Mouse (Mus musculus) neural tube, embryonic 15.5 days (tissue): ENCODE measurements around the gene Rffl. TPM values are rescaled to one million over a fixed set of nuclear protein-coding genes. Genes with fewer than 3 reads are reported as not detected.

Experiments
- ATAC-seq: fragments of 200-750 bp; cut with Nextera tagmentation; 2 replicates; pipeline ENCODE4 v1.8.0; 2017; ENCODE audit warnings: mild to moderate bottlenecking, moderate TSS enrichment, moderate library complexity; ENCODE audit not compliant: low FRiP score
- H3K27ac ChIP-seq: fragments of 300-500 bp; sonication (generic); replicated peaks from 2 replicates; pipeline ENCODE4 v1.5.1; 2015; ENCODE audit warnings: mild to moderate bottlenecking, inconsistent platforms
- H3K27me3 ChIP-seq: fragments of 300-500 bp; sonication (generic); replicated peaks from 2 replicates; pipeline ENCODE4 v1.6.1; 2015; ENCODE audit warnings: inconsistent platforms
- H3K36me3 ChIP-seq: fragments of 300-500 bp; sonication (generic); 2 replicates; pipeline ENCODE4 v1.6.1; 2015; ENCODE audit warnings: inconsistent platforms
- H3K4me1 ChIP-seq: fragments of 300-500 bp; sonication (generic); 2 replicates; pipeline ENCODE4 v1.6.1; 2015; ENCODE audit warnings: inconsistent platforms
- H3K4me2 ChIP-seq: fragments of 300-500 bp; sonication (generic); 2 replicates; pipeline ENCODE4 v1.6.1; 2015; ENCODE audit warnings: inconsistent platforms, mild to moderate bottlenecking, moderate library complexity
- H3K4me3 ChIP-seq: fragments of 300-500 bp; sonication (generic); replicated peaks from 2 replicates; pipeline ENCODE4 v1.5.1; 2015; ENCODE audit warnings: mild to moderate bottlenecking, inconsistent platforms
- H3K9ac ChIP-seq: fragments of 300-500 bp; sonication (generic); replicated peaks from 2 replicates; pipeline ENCODE4 v1.6.1; 2015; ENCODE audit warnings: mild to moderate bottlenecking, inconsistent platforms
- H3K9me3 ChIP-seq: fragments of 300-500 bp; sonication (generic); replicated peaks from 2 replicates; pipeline ENCODE4 v1.6.1; 2016; ENCODE audit warnings: inconsistent platforms
- WGBS: fragments of 180-500 bp; shearing (Covaris S2); methylation state at CpG from one replicate; pipeline ENCODE4 v1.1.7; 2015; ENCODE audit warnings: mixed read lengths; 5-methylcytosine and 5-hydroxymethylcytosine counted together
- polyA plus RNA-seq: library from polyadenylated mRNA; unstranded; fragments of >200 nt; fragmentation: Nextera tagmentation; extraction: Ambion mirVana; gene quantifications from 2 replicates; pipeline ENCODE4 v1.2.1, GENCODE M21; 2015

The Rffl gene
- polyA plus RNA-seq, result 3.8 and 6.9 TPM in 2 replicates

DNA sequence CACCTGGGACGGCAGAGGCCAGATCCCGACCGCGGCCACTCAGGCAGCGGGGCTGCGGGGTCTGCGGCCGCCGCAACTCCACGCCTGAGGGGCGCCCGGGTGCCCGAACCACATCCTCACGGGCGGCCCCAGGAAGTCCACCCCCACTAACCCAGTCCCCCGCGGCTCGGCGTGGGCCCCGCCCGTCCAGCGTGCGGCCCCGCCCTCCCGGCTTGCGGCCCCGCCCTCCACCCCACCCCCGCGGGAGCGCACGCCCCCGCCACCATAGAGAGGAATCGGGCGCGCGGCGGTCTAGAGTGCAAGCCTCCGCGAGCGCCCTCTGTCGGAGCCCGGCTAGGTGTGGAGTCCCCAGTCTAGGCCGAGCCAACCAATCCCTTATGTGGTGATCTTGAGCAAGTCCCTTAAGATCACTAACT is at the start of gene Rffl:
Gene Rffl, minus strand, starts transcription at position 180 of the 416 bp plus-strand sequence.
- Histone ChIP-seq H3K9ac (peak within 1 kb of the TSS; percentile 72), H3K27ac (0 out of 2 replicates have a peak within 1 kb of the TSS, but pooled peaks have one; percentile 42), H3K4me3 (peak within 1 kb of the TSS; percentile 76), H3K4me2 (peak within 1 kb of the TSS; percentile 87), H3K36me3 (no peaks in the 10 kb centered on the region), H3K9me3 (no peaks in the 10 kb centered on the region), H3K4me1 (peaks cover 16% of the 10 kb centered on the region), H3K27me3 (no peaks in the 10 kb centered on the region)
- peak; percentile 94 for ATAC-seq
- WGBS, result 2% methylated on average over 37 of the region's 43 CpGs

DNA sequence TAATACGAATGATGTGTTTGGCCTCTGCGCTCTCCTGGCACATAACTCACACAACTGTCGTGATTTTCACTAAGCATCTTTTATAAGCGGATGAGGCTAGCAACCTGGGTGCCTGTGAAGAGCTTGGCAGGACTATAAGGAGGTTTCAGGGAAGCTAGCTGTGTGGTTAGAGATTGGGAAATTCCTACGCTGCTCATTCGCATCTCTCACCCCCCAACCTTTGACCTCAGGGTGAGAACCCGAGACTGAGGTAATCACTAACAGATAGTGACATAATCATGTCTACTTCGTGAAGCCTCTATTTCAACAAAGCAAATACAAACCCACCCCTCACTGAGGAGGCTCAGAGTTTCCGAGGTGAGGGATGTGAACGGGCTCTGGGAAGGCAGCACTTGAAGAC is 49.8 kb upstream of the Rffl start:
- H3K27ac ChIP-seq, result no peak overlapping the region
- H3K27me3 ChIP-seq, result peaks cover 11% of the 10 kb centered on the region; the same call in 1 of the 2 replicates
- H3K9me3 ChIP-seq, result no peaks in the 10 kb centered on the region
- H3K4me3 ChIP-seq, result no peak overlapping the region
- H3K4me1 ChIP-seq, result no peaks in the 10 kb centered on the region
- no peak overlapping the region for H3K4me2 ChIP-seq
- ATAC-seq, result no peak
- WGBS, result 75% methylated on average over 10 of the region's 10 CpGs
- no peak overlapping the region for H3K9ac ChIP-seq
- H3K36me3 ChIP-seq, result no peaks in the 10 kb centered on the region

DNA sequence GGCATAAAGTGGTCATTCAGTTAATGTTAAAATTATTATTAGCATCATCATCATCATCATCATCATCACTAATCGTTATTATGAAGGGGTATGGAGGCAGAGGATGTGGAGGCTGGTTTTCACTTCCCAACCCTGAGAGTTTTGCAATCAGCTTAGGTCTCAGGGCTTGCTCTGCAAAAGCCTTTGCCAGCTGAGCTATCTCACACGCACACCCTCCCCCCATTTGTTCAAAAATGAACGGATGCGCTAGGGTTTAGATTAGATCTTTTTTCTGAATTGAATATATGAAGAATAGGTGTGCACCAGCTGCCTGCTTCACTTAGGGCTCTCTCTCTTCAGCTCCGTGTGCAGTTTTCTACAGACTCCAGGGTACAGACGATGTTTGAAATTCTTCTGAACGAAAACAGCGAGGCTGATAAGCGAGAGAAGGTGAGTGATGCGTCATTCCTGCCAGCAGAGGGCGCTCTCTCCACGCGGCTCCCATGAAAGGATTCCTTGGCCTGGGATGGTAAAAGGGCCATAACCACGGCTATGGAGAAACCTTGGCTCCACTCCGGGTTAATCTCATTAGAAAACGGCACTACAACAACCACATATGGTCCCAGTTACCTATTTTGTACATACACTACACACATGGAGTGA is 43.8 kb upstream of the Rffl start:
- H3K9ac ChIP-seq, result 0 out of 2 replicates have a peak overlapping the region, but pooled peaks have one; percentile 22
- 9% methylated on average over 16 of the region's 16 CpGs for WGBS

DNA sequence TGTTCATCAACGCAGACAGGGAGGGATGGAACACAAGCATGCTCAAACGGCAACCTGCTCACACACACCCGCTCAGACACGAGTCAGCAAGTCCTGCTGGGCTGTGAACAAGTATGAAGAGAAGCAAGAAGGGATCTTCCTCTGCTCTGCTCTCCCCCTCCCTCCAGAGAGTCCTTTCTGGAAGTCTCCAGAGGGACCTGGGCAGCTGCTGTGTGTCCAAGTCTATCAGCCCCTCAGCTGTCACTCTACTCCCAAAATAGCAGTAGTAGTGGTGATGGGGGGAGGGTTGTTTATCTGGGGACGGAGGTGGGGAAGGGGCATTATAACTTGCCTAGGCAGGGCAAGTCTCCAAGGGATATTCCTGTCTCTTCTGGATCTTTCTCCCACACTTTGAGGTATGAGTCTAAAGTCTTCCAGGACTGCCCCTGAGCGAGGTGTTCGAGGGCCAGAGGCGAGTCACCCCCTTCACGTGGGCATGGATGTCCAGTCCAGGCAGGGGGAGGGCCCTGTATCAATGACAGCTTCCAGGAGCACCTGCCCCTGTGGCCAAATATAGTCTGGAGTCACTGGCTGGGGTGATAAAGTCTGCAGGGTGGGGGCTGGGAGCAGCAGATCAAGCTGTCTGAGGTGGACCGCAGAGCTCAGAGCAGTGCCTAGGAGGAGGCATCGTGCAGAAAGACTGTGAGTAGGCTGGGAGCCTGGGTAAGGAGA is 39.8 kb upstream of the Rffl start:
- H3K4me3 ChIP-seq, result no peak overlapping the region
- H3K9me3 ChIP-seq, result no peaks in the 10 kb centered on the region
- no peak overlapping the region for H3K27ac ChIP-seq
- H3K36me3 ChIP-seq, result peaks cover 7% of the 10 kb centered on the region
- no peak for ATAC-seq
- peaks cover 19% of the 10 kb centered on the region for H3K4me1 ChIP-seq
- 82% methylated on average over 11 of the region's 11 CpGs for WGBS
- peaks cover 16% of the 10 kb centered on the region; the same call in 1 of the 2 replicates for H3K27me3 ChIP-seq
- no peak overlapping the region for H3K9ac ChIP-seq
- no peak overlapping the region for H3K4me2 ChIP-seq

More for the DNA sequence above, 43.8 kb upstream of the Rffl start:
- H3K27ac ChIP-seq, result no peak overlapping the region
- H3K9me3 ChIP-seq, result no peaks in the 10 kb centered on the region
- H3K4me2 ChIP-seq, result peak overlapping the region; percentile 48
- H3K27me3 ChIP-seq, result peaks cover 12% of the 10 kb centered on the region; the same call in 1 of the 2 replicates
- H3K4me1 ChIP-seq, result no peaks in the 10 kb centered on the region
- no peaks in the 10 kb centered on the region for H3K36me3 ChIP-seq
- 0 out of 2 replicates have a peak, but pooled peaks have one; percentile 57 for ATAC-seq
- H3K4me3 ChIP-seq, result 0 out of 2 replicates have a peak overlapping the region, but pooled peaks have one; percentile 13

DNA sequence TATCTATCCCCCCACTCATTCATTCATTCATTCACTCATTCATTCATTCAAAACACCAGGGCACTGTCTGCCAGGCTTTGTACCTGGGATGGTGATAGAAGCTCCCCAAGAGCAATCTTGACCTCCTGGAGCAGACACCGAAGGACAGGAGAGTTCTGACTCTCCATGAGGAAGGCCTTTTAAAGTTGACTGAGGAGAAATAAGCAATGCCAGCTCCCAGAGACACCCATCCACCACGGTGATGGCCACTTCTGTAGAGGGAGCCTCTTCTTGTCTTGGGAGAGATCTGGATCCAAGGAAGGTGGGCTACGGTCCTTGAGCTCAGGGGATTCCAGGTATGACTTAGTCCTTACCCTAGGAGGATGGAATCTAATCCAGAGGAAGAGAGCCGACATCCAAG is 39.2 kb upstream of the Rffl start, which contains the start of gene Unc45b:
Gene Unc45b, plus strand, starts transcription at position 301 of the 400 bp plus-strand sequence.
- Histone ChIP-seq H3K4me2 (no peak within 1 kb of the TSS), H3K4me1 (peaks cover 19% of the 10 kb centered on the region), H3K9ac (no peak within 1 kb of the TSS), H3K27ac (no peak within 1 kb of the TSS), H3K36me3 (peaks cover 10% of the 10 kb centered on the region), H3K27me3 (peaks cover 13% of the 10 kb centered on the region; the same call in 1 of the 2 replicates), H3K4me3 (no peak within 1 kb of the TSS), H3K9me3 (no peaks in the 10 kb centered on the region)
- WGBS, result 88% methylated on average over 4 of the region's 4 CpGs
- ATAC-seq, result no peak

DNA sequence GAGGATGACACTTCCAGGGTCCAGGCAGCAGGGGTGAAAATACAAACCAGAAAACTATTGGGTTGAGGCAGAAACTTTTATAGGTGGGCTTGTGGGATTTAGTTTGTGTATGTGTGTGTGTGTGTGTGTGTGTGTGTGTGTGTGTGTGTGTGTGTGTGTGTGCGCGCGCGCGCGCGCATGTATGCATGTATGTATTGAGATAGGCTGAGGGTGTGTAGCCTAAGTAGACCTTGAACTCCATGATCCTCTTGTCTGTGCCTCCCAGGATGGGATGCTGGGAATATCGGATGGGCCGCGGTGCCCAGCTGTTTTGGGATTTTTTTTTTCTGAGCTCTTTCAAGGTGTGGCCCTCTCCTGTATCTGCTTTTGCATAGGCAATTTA is 37.6 kb upstream of the Rffl start:
- 43% methylated on average over 10 of the region's 10 CpGs for WGBS
- H3K4me3 ChIP-seq, result peak overlapping the region; percentile 83
- peak overlapping the region; percentile 36; the same call in 1 of the 2 replicates for H3K9ac ChIP-seq

DNA sequence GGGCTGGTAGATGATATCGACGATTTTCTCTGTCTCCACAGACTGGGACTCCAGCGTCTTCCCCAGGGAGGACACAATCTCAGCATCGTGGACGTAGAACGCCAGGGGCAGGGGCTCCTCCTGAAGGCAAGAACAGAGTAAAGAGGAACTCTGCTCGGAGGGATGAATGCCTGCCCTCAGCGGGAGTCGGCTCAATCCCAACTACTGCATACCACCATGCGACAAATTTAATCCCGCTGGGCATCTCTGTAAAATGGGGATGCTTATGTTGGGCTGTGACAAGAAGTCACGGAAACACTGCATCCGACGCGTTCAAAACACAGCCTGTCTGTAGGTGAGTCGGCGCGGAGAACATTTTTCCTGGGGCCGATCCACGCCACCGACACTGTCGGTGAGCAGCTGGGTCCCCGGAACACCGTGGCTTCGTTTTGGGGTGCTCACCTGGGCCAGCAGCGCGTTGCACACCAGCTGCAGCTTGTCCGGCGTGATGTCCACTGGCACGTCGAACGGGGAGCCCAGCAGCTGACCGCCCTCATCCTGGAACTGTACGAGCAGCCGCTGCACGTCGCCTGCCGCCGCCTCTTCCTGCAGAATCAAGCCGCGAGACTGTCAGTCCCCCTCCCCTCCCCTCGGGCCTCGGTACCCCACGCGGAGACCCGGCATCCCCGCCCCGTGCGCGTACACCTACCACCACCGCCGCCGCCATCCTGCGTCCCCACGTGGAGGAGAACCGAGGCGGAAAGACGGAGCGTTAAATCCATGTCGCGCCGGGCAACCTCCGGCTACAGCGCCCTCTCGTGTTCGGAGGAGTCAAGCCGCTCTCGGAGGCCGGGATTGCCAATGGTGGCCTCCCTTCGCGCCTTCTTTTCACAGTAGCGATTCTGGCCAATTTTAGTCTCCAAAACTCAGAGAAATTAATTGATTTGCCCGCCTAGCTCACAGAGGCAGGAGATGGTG is 36.9 kb upstream of the Rffl start, which contains the start of gene Nle1:
Gene Nle1, minus strand, starts transcription at position 761 of the 957 bp plus-strand sequence.
- 2% methylated on average over 68 of the region's 73 CpGs for WGBS
- H3K4me3 ChIP-seq, result peak within 1 kb of the TSS; percentile 83
- peak within 1 kb of the TSS; percentile 55 for H3K9ac ChIP-seq
- no peaks in the 10 kb centered on the region for H3K9me3 ChIP-seq
- peak; percentile 89 for ATAC-seq
- peaks cover 32% of the 10 kb centered on the region for H3K36me3 ChIP-seq
- peaks cover 19% of the 10 kb centered on the region for H3K4me1 ChIP-seq
- 0 out of 2 replicates have a peak, but pooled peaks cover 5% of the 10 kb centered on the region for H3K27me3 ChIP-seq
- H3K27ac ChIP-seq, result peak within 1 kb of the TSS; percentile 15
- H3K4me2 ChIP-seq, result peak within 1 kb of the TSS; percentile 85

More for the DNA sequence above, 37.6 kb upstream of the Rffl start:
- Histone ChIP-seq H3K4me1 (peaks cover 19% of the 10 kb centered on the region), H3K27ac (no peak overlapping the region), H3K4me2 (peak overlapping the region; percentile 85), H3K27me3 (peaks cover 11% of the 10 kb centered on the region; the same call in 1 of the 2 replicates), H3K9me3 (no peaks in the 10 kb centered on the region), H3K36me3 (peaks cover 25% of the 10 kb centered on the region)
- no peak for ATAC-seq

DNA sequence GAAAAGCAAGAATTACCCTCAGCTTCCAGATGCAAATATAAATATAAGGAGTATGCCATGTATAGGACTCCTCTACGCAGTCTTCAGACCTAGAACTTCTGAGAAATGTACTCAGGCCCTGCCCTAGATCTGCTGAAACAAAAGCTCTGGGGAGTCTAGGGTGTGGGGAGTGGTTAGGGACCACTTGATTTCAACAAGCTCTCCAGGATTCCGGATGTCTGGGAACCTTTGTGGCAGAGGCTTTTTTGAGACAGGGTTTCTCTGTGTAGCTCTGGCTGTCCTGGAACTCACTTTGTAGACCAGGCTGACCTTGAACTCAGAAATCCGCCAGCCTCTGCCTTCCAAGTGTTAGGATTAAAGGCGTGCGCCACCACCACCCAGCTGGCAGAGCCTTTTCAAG is 34.8 kb upstream of the Rffl start:
- ATAC-seq, result no peak
- Histone ChIP-seq H3K36me3 (peaks cover 53% of the 10 kb centered on the region), H3K4me2 (no peak overlapping the region), H3K27ac (no peak overlapping the region), H3K4me3 (no peak overlapping the region), H3K4me1 (peaks cover 19% of the 10 kb centered on the region), H3K9ac (no peak overlapping the region), H3K9me3 (no peaks in the 10 kb centered on the region), H3K27me3 (0 out of 2 replicates have a peak, but pooled peaks cover 5% of the 10 kb centered on the region)
- WGBS, result 95% methylated on average over 5 of the region's 5 CpGs

DNA sequence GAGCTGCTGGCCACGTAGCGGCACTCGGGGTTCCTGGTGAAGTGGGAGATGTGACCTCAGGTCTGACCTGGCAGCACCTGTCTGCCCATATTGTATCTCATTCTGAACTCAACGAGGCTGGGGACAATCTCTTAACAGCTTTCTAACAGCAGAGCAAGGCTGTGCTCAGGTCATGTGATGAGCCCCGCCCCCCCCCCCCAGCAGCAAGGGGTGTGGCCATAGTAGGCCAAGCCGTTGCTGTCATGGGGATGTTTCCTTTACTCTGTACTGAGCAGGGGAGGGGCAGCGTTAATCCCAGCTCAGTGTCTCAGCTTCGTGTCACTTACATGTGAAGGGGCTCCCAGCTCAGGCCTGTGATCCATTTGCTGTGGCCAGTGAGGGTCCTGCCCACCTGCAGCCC is 33.9 kb upstream of the Rffl start:
- WGBS, result 66% methylated on average over 8 of the region's 8 CpGs
- H3K4me3 ChIP-seq, result no peak overlapping the region
- H3K27ac ChIP-seq, result no peak overlapping the region
- no peak overlapping the region for H3K4me2 ChIP-seq
- no peak overlapping the region for H3K9ac ChIP-seq
- no peaks in the 10 kb centered on the region for H3K9me3 ChIP-seq
- ATAC-seq, result no peak
- H3K4me1 ChIP-seq, result peaks cover 19% of the 10 kb centered on the region
- H3K36me3 ChIP-seq, result peaks cover 61% of the 10 kb centered on the region
- 0 out of 2 replicates have a peak, but pooled peaks cover 5% of the 10 kb centered on the region for H3K27me3 ChIP-seq

DNA sequence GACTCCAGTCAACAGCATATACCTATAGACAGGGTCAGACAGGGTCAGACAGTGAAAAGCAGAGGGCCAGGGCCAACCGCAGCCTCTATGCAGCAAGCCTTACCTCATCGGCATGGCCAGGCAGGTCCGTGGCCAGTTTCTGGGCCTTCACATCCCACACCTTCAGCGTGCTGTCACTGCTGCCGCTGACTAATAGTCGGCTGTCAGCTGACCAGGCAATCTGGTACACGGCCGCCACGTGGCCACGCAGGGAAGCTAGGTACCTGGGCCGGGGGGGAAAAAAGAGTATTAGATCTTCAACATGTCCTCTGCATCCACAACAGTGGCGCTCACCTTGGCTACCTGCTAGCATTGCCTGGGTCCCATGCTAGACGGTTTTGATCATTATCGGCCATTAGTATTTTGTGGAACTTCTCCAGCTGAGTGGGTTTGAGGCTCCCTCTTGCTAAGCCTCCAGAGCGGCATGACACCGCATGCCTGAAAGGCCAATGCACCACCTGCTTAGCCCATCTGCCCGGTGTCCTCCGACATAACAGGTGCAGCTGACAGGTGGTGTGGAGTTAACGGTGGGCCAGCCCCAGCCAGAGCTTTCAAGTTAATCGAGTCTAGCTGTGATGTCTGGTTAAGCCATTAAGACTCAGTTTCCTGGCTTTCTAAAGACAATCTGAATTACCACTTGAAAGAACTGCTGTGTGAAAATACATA is 30.7 kb upstream of the Rffl start:
- Histone ChIP-seq H3K9ac (no peak overlapping the region), H3K9me3 (no peaks in the 10 kb centered on the region), H3K27ac (no peak overlapping the region), H3K4me1 (peaks cover 6% of the 10 kb centered on the region; the same call in 1 of the 2 replicates), H3K27me3 (no peaks in the 10 kb centered on the region), H3K36me3 (peaks cover 74% of the 10 kb centered on the region), H3K4me3 (no peak overlapping the region), H3K4me2 (no peak overlapping the region)
- WGBS, result 96% methylated on average over 20 of the region's 20 CpGs
- ATAC-seq, result no peak
